Mouse (Mus musculus) frontal cortex, postnatal 10 days (tissue): ENCODE results near the gene Ddx54.

Experiments
- DNase-seq, 2 experiments: peaks; one replicate each; pipeline ENCODE4 v3.0.0; 2022; ENCODE audit warnings: low spot score in 2 of 2, mixed read lengths in 1 of 2

Gene Ddx54

DNA sequence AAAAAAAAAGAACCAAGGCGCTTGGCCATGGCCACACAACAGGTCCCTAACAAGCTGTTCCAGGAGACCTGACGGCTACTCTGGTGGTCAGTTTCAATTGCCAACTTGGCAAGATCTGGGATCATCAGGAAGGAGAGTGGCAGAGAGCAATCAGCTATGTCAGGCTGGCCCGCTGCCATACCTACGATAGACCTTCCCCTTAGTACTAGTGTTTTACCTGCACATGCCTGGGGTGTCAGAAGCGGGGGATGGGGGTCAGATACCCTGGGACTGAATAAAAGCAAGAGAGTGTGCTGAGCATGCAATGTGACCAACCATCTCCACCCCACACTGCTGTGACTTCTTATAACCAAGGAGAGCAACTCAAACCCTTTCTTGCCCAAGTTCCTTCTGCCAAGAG lies 1.6 kb upstream of the Ddx54 start:
- DNase-seq = no peak

DNA sequence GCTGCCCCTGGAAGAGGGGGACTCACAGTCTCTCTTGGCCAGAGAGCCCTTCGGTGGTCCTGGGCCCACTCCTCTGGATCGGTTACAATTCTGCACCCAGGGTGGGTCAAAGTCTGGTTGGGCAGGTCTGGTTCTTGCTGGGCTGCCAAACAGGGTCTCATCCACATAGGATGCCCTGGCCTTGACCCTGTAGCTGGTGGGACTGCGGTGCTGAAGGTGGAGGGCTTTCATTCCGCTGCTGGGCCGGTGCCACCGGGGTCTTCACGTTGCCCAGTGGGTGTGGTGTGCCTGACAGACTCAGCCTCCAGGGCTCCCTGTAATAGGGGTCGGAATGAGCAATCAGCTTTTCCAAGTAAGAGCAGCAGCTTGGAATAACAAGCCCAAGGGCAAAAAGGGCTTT lies 1.1 kb upstream of the Ddx54 start:
- DNase-seq = no peak

DNA sequence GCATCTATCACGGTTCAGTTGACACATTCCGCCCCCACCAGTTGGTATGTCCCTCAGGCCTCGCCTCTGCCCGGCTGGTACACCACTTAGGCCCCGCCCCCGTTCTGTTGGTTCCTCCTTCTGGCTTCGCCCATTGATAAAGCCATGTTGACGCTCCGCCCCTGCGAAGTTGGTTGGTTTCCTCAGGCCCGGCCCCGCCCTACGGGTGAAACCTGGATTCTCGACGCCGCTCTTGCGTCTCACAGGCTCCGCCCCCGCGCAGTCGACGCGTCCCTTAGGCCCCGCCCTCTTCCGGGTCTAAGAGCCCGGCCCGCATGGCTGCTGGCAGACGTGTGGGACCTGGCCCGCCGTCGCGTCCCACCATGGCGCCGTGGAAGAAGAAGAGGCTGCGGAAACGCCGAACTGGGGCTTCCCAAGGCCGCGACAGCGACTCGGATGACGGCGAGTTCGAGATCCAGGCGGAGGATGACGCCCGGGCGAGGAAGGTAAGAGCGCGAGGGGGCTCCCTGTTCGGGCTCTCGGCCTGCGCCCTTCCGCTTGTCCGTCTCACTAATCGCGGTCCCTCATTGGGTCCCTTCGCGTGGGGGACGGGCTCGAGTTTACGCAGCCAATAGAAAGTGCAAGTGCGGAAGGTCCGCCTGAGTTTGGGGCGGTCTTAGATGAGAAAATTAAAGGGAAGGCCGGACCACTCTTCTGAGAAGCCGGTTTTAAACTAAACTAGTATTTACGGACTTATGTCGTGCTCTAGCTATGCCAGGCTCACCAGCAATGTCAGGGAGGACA lies 474 bp downstream of the Ddx54 start:
- DNase-seq = peak; percentile 100

DNA sequence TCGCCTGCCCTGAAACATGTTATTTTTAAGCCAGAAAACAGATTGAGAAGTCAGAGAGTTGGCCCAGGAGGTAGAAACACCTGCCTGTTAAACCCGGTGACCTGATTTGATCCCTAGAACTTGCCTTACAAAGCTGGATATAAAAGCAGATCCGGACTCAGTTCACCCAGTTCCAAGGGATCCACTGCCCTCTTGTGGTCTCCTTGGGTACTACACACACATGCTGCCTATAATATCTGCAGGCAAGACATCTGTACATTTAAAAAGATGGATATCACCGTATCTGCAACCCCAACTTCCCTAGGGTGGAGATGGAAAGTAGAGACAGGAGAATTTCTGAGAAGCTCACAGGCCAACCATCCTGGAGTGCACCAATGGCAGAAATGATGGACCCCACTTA lies 3.4 kb downstream of the Ddx54 start:
- DNase-seq = no peak

DNA sequence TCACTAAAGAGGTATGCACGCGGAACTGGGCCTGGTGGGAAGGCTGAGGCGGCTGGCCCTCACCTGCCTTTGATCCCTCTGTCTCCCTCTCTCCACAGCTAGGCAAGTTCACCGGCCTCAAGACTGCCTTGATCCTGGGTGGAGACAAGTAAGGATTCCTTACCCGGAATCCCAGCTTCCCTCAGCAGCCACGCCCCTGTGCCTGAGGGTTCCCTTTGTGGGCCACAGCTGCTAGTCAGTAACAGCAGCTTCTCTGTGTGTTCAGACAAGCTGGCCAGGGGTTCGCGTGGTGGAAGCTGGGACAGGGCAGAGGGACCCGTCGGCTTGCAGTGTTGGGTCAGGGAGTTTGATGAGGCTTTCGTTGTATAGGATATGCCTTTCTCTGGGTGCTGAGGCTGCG lies 6.2 kb downstream of the Ddx54 start:
- DNase-seq = no peak

DNA sequence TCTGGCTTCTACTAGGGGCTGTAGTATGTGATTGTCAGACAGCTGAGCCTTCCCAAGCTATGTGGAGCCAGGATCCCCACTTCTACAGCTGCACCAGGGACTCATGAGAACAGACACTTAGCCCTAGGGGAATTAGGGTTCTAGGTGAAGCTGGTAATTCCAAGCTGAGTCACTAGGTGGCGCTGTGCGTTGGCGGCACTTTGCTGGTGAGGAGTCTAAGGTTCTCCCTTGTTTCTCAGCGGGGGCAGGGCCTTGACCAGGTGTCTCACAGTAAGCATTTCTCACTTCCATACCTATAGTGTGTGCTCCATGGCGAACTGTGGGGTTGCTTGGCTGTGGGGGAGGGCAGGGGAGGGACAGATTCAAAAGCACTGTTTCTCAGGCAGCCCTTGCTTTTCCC lies 6.7 kb downstream of the Ddx54 start:
- no peak for DNase-seq

DNA sequence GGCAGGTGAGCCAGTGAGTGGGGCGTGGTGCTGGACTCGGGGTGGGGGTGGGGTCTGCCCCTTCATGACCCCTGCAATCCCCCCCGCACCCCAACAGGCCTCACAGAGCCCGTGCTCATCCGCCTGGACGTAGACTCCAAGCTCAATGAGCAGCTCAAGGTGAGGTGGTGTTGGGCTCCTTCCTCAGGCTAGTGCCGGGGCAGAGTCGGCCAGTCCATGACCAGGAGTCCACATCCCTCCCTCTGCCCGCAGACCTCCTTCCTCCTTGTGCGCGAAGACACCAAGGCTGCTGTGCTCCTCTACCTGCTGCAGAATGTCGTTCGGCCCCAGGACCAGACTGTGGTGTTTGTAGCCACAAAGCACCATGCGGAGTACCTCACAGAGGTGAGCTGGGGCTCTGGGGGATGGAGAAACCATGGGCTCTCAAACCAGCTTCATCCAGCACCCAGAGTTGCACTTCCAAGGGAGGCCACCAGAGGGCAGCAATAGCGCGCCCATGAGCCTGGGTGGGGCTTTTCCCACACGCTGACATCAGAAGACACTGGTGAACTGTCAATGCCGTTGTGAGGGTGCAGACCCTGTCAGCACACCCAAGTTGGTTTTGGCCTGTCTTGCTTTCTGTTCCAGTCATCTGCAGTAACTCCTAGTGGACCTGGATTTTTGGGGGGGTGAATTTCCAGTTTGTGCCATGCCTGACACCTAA lies 8.0 kb downstream of the Ddx54 start:
- peak in 1 of 2 experiments; percentile 85 for DNase-seq

DNA sequence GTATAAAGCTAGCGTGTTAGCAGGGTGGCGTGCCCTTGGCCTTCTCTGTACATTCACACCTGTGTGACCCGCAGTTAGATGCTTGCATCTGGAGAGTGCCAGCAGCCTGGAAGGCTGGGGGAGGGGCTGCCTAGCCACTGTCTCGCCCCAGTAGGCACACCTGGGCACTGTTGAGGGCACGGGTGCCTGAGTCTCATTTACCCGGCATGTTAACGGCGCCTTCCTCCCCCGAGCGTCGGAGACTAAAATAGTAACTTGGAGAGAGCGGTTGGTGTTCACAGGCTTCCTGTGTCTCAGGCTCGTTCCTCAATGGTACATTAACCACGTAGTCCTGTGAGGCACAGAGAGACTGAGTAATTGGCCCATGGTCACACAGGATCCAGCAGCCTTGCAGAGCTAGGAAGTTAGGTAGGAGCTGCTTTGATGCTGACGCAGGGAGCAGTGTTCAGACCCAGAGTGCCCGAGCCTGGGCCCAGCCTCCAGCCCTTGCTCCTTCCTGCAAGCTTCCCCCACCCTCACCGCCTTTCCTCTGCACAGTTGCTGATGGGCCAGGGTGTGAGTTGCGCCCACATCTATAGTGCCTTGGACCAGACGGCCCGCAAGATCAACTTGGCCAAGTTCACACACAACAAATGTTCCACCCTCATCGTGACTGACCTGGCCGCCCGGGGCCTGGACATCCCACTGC lies 8.7 kb downstream of the Ddx54 start:
- DNase-seq = no peak

DNA sequence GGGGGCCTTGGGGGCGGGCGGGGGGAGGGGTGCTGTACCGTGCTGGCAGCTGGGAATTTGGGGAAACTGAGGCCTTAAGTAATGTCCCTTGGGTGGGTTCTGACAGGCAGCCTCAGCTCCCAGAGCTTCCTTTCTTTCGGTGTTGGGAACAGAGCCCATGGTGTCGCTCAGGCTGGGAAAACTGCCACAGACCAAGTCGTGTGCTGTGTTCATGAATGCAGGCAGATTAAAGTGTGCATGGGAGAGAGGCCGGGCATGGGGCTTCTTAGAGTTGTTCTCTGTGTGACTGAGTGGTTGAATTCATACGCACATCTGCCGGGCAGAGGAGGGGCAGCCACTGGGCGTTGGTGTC lies 9.3 kb downstream of the Ddx54 start:
- no peak for DNase-seq

DNA sequence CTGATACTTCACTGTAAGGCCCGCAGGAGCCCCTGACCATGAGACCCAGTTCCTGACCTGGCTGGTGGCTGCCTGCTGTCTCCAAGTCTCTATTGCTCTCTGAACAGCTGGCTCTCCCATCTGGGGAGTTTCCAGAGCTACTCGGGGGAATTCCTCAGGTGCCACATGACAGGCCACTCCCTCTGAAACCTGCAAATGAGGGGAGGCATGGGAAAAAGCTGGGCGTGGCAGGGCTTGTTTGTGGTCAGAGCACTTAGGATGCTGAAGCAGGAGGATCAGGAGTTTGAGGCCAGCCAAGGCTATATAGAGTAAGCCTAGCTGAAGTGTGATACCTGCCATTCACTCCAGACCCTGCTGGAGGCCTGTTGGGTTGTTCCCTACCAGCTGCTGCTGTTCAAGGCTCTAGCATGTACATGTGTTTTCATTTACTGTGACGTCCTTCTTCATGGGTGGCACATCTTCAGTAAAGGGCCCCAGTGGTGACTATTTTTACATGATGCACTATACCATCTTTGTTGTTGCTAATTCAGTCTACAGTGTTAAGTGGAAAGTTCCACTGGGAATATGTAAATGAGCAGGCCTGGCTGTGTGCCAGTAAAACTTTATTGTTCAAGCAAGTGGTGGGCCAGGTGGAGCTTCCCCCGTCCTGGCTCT lies 9.8 kb downstream of the Ddx54 start:
- no peak for DNase-seq

DNA sequence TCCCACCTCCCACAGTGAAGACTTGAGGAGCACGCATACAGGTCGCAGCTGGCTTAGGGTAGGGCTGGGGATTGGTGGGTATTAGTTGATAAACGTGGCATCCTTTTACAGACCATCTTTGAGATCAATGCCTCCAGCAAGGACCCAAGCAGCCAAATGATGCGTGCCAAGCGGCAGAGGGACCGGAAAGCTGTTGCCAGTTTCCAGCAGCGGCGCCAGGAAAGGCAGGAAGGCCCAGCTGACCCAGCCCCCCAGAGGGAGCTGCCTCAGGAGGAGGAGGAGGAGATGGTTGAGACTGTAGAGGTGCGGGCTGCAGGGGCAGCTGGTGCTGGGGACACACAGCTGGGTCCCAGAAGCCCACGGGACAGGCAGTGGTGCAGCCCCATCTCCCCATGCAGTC lies 11.9 kb downstream of the Ddx54 start:
- DNase-seq = no peak

DNA sequence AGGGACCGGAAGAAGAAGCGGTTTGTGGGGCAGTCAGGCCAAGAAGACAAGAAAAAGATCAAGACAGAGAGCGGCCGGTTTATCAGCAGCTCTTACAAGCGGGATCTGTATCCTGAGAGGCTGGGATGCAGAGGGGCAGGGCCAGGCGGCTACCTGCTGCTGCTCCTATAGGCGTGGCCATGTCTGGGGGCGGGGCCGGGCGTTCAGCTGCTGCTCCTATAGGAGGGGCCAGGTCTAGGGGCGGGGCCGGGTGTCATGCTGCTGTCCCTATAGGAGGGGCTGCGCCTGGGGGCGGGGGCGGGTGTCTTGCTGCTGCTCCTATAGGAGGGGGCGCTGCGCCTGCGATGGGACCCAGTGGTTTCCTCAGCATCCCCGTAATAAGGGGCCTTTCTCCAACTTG lies 13.9 kb downstream of the Ddx54 start:
- DNase-seq = no peak

DNA sequence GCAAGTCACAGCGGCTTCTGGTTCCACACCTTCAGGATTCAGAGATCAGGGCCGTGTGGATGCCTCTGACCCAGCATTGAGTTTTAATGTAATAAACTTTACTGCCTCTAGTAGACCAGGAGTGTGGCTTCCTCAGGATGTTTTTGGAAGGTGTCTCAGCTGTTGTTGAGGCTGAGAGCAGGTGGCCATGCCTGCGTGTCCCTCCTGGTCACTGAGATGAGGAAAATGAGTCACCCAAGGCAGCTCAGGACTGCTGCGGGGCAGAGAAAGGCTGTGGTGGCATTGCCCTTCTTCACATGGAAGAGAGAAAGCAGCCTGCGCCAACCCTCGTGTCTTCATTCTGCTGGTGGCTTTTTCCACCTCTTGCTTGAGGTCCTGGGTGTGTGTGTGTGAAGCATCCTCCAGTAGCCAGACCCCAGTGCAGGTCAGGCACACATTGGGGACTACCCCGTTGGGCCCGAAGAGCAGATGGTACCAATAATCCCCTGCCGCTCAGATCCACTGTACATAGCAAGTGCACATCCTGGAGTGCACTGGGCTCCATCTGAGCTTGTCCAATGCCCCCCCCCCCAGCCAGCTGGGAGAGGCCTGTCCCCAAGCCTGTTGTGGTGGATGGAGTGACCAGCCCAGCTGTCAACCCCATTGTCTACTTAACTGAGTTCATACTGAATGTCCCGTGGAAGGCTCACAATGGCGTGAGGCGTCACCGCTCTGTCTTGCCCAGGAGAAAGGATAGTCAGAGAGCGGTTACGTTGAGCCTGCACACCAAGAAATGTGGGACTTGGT lies 15.2 kb downstream of the Ddx54 start:
- no peak for DNase-seq

DNA sequence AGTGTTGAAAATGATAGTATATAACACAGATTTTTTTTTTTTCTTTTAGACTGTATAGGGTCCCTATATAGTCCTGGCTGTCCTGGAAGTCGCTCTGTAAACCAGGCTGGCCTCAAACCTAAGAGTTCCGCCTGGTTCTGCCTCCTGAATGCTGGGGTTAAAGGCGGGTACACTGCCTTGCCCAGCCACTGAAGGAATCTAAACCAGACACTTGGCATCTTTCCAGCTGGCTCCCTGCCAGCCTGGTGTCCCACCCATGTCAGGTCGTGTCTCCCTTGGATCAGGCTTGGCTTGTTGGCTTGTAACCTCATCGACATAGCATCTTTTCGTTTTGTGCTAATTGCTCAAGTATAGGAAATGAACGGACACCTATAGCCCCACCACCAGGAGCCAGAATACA lies 16.1 kb downstream of the Ddx54 start:
- DNase-seq = no peak

DNA sequence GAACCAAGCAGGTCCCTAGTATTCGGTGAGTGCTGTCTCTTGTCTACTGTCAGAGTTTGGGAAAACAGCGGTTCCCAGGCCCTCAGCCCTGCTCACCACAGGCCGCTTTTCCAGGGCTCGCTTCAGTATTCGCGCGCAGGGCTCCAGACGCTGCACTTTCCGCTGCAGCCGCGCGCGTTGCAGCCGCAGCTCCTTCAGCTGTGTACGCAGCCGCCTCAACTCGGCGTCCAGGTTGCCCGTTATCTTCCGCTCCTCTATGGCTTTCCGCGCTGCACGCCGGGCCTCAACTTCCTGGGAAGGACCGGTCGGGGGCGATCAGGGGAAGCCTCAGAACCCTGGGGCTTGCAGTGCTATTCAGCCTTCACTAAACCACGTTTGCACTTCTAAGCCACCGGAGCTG lies 18.6 kb downstream of the Ddx54 start:
- no peak for DNase-seq

DNA sequence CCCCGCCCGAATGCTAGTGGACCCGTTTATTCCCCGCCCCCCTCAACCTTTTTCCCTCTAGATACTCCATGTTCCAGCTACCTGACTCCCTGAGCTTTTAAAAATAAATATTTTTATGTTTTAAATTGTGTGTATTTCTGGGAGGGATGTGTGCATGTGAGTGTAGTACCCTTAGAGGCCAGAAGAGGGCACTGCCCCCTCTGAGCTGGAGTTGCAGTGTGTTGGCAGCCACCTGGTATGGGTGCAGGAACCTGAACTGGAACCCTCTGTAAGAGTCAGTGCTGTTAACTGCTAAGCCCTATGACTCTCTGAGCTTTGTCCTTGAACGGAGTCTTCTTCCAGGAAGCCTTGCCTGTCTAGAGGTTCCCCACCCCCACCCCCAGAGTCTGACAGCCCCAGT lies 19.4 kb downstream of the Ddx54 start:
- no peak for DNase-seq

DNA sequence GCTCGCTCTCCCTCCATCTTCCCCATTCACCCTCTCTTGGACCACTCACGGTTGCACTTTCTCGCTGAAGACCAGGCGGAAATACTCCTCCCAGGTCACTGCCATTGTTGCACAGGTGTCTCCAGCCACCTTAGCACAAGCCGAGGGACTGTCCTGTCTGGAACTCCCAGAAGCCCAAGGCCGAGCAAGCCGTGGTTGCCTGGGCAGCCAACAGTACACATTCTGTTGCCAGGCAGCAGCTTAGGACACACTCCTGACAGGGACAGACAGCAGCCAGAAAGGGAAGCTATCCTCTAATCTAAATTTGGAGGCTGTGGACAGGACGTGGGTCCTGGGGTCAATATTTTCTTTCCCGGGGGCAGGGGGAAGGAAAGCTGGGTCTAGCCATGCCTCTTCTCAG lies 21.6 kb downstream of the Ddx54 start, which contains the start of gene Cfap73:
Gene Cfap73 (minus strand): TSS at position 105 of the 400 bp plus-strand sequence.
- no peak for DNase-seq

DNA sequence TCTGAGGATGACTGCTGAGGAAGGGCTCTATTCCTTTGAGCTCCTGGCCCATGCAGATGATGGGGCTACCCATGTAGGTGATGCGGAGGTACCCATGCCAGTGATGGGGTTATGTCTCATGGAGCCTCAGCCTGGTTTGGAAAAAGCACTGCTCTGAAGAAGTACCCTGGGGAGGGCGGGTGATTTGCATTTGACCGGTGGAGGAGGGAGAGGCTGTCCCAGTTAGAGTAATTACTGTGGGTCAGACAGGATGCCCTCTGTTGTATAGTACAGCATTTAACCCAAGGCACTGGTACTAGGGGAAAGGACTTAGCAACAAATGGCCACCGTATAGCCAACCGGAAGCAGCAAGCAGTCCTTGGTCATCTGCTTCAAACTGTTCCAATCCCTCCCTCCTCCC lies 22.3 kb downstream of the Ddx54 start:
- no peak for DNase-seq

DNA sequence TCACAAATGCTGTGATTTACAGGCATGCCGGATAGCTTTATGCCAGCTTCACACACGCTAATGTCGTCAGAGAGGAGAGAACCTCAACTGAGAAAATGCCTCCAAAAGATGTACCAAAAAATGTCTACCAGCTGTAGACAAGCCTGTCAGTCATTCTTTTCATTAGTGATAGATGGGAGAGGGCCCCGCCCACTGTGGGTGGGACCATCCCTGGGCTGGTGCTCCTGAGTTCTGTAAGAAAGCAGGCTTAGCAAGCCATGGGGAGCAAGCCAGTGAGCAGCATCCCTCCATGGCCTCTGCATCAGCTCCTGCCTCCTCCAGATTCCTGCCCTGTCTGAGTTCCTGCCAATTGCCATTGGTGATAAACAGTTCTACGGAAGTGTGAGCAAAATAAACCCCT lies 23.1 kb downstream of the Ddx54 start:
- DNase-seq = no peak

DNA sequence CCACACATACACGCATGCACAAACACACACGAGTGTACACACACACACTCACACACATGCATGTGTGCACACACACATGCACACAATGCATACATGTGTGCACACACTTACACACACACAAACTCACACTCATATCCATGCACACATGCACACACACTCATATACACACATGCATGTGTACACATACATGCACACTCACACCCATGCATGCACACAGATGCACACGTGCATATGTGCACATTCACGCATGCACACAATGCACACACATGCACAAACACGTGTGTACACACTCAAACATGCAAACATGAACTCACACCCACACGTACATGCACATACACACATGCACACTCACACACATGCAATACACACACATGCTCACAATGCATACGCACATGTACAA lies 27.6 kb downstream of the Ddx54 start:
- DNase-seq = no peak

DNA sequence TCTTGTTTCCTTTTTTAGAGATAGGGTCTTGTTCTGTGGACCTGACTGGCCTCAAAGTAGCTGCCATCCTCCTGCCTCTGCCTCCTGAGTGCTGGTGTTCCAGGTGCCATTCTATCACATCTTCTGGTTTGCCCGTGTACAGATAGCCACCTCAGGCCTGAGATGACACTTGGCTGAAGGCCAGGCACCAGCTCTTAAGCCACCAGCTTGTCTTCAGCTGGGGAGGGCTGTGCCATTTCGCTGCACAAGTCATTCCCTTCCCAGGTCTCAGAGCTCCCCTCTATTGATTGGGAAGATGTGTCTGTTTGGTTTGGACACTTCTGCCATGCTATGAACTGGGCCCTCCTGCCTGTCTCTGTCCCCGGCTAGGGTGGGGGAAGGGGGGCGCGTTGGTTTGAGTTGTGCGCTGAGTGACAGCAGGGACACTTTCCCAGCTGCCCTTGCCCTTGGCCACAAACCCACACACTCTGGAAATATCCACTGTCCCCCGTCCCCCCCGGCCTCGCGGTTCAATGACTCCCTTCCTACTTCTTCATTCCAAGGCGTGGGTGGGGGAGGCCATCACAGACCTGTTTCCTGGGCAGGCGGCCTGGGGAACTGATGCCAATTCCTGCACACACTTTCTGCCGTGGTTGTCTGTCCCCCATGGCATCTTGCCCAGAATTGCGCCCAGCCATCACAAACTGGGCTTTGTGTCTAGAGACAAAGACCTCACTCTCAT lies 31.0 kb downstream of the Ddx54 start:
- no peak for DNase-seq
